Mouse (Mus musculus): ENCODE data around the gene Oxnad1.
"Not testable (repeated sequence)": the region's sequence is repeated elsewhere in the genome, so short reads cannot be mapped to it uniquely, and the experiment has no call there.

Gene Oxnad1

DNA sequence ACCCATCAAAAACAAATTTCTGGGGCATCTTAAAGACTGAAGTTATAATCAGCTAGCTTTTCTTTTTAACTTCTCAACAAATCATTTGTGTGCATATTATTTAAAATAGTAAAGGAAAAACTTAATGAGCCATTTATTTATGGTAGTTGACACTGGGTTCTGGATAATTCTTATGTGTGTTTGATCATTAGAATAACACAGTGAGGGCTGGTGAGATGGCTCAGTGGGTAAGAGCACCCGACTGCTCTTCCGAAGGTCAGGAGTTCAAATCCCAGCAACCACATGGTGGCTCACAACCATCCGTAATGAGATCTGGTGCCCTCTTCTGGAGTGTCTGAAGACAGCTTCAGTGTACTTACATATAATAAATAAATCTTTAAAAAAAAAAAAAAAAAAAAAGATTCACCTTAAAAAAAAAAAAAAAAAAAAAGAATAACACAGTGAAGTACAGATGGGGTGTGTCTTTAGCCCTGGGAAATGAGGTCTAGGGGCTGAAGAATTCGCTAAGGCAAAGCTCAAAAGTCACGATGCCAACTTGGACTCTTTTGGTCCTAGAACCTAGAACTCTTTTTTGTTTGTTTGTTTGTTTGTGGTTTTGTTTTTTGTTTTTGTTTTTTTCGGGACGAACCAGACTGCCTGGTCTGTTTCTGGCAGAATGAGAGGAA, 2.5 kb downstream of the Oxnad1 start:
- DNase-seq (ENCODE audit: low read depth, low spot score) = not testable (repeated sequence)

DNA sequence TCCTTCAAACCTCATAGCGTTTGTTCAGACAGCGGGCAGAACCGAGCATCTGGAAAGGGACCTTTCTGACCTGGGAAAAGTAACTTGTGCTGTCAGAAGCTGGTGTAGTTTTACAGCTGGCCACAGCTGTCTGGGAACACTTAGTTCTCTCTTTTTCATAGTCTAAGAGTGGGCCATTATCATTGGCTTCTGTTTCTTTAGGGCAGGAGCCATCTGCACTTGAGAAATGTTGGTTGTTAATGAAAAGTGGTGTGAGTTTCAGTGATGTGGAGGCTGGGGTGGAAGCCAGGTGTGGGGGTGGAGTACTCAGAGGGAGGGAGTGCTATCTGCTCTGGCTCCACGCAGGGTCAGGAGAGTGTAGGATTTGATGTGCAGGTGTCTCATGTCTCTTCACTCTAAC, 6.0 kb downstream of the Oxnad1 start:
- DNase-seq (ENCODE audit: low read depth, low spot score) = no peak

DNA sequence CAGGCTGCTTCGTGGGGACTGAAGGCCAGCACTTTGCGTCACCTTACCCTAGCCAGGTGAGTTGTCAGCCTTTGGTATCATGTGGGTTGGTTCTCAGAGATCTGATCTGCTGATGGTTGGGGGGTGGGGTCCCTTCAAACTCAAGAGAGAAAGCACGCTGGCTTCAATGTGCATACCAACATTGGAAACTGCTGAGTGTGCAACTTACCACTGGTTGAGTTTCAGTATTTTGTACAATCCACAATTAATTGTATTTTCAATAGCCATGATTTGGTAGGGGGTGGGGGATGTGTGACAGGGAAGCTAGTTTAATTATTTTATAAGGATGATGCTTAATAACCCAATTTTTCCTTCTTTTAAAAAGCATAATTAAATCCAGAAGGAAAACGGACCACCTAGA, 6.5 kb downstream of the Oxnad1 start:
- no peak for DNase-seq (ENCODE audit: low read depth, low spot score)

DNA sequence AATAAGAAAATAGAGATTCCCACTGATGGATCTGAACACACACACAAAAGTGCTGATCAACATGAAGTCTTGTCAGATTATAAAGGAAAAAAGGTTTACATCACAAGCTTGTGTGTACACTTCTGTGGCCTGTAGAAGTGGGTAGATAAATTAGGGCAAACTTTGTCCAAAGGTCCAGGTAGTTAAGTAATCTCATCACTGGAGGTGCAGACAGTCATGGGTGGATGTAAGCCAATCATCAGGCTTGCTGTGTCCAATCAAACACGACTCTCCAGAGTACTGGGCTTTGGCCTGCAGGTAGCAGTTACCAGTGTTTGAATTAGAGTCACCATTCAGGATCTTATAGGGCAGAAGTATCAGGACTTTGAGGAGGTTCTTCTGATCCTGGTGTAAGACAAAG, 7.8 kb downstream of the Oxnad1 start:
- no peak for DNase-seq (ENCODE audit: low read depth, low spot score)

DNA sequence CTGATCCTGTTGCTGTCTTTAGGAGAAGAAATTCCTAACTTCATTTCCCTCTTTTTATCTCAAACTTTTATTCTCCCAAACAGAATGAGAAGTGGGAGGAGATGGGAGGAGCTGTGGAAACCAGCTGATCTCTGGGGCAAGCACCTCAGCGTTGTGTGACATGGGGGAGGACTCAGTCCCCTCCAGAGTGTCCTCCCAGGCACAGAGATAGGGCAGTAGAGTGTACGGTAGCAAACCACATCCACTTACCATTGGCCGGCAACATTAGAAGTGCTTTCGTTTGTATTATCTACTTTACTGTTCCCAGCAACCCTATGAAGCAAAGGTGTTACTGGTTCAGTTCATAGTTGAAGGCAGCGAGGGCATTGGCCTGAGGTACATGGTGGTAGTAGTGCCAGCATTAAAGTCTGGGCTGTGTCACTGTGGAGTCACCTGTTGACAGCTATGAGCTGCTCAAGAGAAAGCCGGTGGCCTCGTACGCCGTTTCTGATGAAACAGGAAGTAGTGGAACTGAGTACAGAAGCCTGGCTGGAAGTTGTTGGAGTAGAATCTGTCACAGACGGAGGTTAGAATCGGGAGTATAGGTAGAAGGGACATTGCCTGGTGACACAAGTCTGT, 8.4 kb downstream of the Oxnad1 start:
- DNase-seq (ENCODE audit: low read depth, low spot score) = no peak

DNA sequence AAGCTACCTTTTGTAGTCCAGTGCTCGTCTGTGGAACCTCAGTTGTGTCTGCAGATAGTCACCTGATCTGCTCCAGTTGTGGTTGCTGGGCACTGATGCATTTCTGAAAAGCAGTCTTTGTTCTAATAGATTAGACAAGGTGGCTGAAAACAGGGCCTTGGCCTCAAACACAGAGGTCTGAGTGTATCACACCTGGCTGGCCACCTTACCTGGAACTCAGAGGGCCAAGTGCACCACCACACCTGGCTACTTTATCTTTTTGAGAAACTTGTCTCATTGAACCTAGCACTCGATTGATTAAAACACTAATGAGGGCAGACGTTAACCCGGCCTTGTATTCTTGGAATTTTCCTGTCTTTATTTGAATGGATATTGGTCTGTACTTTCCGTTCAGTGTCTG, 10.5 kb downstream of the Oxnad1 start:
- DNase-seq (ENCODE audit: low read depth, low spot score) = no peak

DNA sequence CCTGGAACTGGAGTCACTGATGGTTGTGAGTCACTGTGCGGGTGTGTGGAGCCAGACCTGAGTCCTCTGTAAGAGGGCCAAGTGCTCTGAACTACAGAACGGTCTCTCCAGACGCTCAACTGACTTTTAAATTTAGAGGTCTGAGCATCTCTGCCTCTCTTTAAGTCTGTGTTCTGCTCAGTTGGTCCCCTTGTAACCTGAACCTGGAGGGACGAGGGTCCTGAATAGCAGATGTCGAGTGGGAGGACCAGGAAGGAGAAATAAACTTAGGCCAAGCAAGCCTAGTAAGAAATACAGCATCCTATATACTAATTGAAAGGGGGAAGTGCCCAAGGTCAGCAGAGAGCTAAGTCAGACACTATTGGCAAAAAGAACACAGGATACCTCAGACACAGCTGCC, 11.6 kb downstream of the Oxnad1 start:
- DNase-seq (ENCODE audit: low read depth, low spot score) = no peak

DNA sequence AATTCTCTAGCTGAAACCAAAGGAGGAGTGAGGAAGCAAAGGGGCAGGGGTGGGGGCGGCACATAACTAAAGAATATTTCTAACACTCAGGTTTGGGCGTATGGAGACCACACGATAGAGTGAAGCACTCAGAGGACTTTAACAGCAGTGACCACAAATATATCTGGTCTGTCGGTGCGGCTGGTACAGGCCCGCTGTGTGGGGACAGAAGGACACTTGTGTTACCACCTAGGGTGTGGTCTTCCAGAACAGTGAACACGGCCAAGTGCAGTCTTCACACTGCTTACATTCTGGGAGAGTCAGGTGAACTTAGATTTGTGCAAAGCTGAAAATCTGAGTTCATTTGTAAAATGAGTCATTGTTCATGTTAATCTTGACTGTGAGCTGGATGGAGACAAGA, 12.5 kb downstream of the Oxnad1 start:
- DNase-seq (ENCODE audit: low read depth, low spot score) = no peak

DNA sequence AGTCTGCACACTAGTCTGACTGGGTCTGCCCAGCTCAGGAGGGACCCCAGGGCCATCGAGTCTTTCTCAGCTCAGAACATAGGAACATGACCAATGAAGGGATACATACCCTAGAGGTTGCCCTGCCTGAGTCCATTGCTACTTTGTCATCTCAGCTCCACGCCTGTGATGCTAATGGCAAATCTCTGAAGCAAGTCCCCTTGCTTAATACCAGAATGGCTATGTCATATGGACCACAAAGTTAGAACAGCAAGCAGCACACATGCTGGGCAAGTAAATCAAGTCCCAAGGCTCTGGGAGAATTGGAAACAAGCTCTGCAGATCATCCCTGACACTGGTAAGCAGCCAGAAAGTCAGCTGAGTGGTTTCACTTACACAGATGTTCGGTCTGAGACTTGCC, 13.8 kb downstream of the Oxnad1 start:
- no peak for DNase-seq (ENCODE audit: low read depth, low spot score)

DNA sequence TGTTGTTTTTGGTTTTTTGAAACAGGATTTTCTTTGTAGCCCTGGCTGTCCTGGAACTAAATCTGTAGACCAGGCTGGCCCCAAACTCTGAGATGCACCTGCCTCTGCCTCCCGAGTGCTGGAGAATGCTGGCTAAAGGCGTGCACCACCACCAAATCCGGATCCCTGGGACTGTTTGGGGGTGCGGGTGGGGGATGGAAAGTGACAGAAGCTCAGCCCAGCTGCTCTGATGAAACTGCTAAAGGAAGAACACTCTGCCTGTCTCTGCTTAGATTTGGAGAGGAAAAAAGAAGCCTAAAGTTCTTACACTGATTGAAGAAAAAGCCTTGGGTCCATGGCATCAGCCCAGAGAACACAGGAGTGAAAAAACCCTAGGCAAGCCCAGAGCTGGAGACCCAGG, 18.4 kb downstream of the Oxnad1 start:
- peak; percentile 13 for DNase-seq (ENCODE audit: low read depth, low spot score)

DNA sequence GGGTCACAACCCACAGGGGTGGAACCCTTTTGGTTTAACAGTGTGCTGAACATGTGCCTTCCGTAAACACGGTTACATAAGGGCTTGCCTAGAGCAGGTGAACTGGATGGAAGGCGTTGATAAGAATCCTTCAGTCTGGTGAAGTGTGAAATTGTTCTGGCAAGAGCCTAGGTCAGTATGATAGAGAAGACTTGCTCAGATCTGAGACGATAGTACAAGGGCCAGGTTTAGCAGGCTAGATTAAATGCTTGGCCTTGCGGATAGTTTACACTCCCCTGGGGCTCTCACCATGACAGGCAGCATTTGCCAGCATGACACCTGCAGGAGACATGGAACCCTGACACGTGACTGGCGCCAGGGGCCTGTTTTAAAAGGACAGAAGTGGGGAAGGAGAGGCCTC, 20.5 kb downstream of the Oxnad1 start:
- DNase-seq (ENCODE audit: low read depth, low spot score) = peak; percentile 5

DNA sequence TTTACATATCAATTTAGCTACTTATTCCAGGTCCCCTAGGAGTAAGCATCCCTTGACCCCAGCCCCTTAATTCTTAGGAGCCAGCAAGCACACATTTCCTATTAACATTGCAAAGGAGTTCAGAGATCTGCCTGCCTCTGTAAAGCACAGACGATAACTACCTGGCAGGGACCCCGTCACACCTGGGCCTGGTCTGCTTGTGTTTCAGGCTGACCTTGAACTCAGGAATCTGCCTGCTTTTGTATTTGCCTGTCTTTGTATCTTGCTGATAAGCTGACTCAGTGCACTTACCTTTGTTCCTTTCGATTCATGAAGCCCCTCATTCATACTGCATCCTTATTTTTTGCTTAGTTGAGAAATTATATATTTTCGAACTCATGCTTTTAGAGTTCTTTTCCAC, 21.7 kb downstream of the Oxnad1 start:
- DNase-seq (ENCODE audit: low read depth, low spot score) = no peak

DNA sequence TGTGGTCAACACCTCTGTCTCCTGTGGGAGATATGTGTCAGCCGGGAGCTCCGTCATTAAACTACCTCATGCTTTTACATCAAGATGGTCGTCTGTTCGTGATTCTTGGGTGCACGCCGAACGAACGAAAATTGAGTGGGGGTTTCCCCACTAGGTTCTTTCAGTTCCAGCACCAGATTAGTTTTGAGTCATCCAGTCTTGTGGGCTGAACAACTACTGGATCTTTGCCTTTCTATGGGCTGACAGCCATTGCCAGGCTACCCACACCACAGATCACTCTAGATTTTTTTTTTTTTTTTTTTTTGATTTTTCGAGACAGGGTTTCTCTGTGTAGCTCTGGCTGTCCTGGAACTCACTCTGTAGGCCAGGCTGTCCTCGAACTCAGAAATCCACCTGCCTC, 26.9 kb downstream of the Oxnad1 start:
- DNase-seq (ENCODE audit: low read depth, low spot score) = not testable (repeated sequence)

DNA sequence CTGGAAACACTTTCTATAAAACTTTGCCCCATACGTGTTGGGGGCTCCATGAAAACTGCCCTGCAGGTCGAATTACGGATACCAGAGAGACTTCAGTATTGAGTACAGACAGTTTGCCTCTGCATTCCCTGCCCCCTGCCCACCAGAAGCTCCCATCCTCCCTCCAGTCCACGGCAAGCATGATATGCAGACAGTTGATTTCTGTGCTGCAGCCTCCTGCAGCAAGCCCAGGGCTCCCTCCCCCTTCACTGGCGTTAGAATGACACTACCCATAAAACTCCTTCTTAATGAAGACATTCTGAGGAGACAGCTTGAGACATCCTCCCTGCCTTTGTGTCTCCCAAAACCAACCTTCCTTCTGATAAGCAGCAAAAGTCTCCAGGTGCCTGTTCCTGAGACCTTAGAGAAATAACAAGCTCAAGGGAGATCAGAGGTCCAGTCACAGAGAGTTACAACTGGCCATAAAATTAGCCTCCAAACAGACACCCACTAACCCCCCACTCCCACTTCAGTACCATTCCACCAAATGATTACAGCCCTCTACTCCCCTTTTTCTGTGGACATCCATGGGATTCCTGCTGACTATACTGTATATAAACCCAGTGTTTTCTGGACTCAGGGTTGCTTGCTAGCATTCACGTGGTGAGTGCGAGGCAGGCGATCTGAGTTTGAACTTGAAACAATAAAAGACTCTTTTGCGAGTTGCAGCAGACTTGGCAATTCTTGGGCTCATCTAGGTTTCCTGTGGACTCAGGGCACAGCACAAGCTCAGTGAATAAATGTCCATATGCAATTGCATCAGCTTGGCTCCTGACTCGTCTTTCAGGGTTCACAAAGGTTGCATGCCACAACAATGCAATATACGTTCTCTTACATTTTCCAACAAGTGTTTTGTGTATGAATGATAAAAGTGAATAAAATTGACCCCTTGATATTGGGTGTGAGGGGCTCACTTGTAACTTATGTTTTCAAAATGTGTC, 36.1 kb downstream of the Oxnad1 start:
- DNase-seq (ENCODE audit: low read depth, low spot score) = no peak

DNA sequence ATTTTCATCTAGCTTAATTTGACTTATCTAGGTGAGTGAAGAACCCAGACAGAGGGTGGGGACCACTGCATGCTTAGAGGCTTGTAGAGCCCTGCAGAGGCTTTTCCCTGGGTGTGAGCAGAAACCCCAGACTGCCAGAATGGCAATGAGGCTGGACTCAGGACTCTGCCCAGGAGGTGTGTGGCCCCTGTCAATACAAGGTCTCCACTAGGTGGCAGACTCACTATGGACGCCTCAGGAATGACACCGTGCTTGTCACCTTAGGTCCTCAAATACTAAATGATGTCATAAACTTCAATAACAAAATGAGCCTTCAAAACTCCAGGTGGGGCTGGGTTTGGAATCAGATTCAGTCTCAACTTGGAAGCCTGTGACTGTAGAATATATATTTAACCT, 36.7 kb downstream of the Oxnad1 start:
- DNase-seq (ENCODE audit: low read depth, low spot score) = no peak

DNA sequence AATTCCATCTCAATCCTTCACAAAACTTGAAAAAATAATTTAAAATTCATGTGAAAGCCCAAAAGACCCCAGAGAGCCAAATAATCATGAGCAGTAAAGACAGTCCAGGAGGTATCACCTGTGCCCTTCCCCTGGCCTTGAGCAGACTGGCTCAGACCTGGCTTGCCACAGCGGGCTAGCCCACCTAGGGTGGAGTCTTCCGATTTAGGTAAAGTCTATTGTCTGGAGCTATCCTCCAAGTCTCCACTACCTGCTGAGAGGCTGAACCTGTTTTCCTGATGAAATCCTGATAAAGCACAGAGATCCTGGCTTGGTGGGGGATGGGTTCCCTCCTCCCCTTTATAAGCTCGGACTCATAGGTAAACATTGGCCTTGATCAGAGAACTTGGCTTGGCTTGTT, 39.1 kb downstream of the Oxnad1 start:
- DNase-seq (ENCODE audit: low read depth, low spot score) = no peak

DNA sequence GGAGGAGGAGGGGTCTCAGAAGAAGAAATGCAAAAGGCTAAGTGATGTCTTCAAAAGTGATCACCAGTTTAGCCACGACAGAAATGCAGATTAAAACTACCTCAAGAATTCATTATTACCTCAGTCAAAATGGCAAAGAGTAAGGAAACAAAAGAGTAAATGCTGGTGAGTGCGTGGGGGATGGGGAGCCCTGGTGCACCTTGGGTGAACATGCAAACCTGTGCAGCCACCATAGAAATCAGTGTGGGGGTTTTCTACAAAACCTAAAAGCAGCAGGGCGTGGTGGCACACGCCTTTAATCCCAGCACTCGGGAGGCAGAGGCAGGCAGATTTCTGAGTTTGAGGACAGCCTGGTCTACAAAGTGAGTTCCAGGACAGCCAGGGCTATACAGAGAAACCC, 40.1 kb downstream of the Oxnad1 start:
- not testable (repeated sequence) for DNase-seq (ENCODE audit: low read depth, low spot score)

DNA sequence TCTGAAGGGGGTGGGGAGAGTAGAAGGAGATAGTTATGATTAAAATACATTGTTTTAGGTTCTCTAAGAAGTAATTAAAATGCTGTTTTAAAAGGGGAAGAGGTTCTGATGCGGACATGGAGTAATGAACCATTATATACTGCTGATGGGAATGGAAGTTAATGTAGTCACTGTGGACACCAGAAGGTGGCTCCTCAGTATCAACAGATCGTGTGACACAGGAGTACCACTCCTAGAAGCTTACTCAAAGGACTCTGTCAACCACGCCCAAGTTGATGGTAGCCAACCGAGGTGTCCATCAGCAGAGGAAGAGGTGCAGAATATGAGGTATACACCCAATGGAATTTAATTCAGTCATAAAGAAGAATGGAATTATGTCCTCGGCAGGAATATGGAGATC, 43.2 kb downstream of the Oxnad1 start:
- no peak for DNase-seq (ENCODE audit: low read depth, low spot score)

DNA sequence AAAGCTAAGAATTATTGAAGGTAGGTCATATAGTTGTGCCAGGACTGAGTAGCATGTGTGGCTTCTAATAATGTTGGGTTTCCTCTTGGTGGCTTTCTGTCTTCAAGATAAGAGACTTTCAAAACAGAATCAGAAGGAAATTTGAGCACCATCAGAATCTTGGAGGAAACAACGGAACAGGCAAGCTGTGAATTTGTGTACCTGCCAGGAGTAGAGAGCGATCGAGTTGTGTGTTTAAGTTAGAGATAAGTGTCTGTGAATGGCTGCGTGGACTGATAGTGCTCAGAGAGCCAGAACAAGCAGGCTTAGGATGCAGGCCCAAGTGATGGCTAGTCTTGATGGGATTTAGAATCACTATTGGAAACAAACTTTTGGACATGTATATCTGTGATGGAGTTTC, 46.7 kb downstream of the Oxnad1 start:
- DNase-seq (ENCODE audit: low read depth, low spot score) = no peak

DNA sequence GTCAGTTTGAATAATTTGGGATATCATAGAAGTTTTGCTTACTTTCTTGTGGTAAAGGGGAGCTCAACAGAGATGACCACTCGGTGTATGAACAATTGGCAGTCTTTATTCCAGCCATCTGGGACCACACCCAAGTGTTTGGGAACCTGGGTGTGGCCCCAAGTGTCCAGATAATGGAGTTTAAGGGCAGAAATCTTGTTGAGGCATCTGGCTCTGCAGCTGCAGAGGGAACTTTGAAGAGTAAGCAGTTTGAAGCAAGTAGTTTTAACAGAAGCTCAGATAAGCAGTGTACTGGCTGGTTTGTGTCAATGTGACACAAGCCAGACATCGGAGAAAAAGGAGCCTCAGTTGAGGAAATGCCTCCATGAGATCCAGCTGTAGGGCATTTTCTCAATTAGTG, 49.1 kb downstream of the Oxnad1 start:
- no peak for DNase-seq (ENCODE audit: low read depth, low spot score)

DNA sequence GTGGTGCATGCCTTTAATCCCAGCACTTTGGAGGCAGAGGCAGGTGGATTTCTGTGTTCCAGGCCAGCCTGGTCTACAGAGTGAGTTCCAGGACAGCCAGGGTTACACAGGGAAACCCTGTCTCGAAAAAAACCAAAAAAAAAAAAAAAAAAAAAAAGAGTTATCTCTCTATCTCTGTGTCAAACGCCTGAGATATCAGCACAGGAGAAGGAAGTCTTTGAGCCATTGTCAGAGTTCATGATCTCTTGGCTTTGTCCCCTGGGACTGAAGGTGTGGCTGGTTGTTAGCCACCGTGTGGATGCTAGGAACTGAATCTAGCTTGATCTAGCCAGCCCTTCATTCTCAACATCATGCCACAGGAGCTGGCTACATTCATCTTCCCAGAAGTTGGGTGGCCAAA, 51.3 kb downstream of the Oxnad1 start:
- not testable (repeated sequence) for DNase-seq (ENCODE audit: low read depth, low spot score)

DNA sequence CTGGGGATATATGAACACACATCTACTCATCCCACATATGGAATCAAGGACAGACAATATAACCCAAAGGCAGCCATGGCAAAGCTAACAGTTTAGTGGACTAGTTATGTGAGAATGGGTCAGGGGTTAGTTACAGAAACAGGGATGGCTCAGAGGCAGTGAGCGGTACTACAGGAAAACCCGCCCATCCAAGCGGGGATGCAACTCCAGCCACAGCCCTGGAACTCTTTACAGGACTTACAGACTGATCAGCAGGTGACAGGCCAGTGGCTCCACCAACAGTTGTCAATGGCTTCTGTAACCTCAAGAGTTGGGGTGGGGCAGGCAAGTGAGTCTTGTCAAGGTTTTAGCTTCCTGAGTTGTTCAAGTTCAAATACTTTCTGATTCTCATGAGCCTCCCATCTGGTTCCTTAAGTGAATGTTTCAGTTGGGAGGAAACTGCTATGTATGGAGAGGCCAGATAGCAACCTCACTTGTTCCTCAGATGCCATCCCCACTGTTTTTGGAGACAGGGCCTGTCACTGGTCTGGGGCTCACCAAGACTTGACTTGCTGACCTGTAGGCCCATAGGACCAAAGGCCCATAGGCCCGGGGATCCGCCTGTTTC, 55.3 kb downstream of the Oxnad1 start:
- no peak for DNase-seq (ENCODE audit: low read depth, low spot score)

All from brain, adult 2 months (tissue).